Mouse (Mus musculus): ENCODE measurements around the gene Gnao1. TPM values are rescaled to one million over a fixed set of nuclear protein-coding genes. Genes with fewer than 3 reads are reported as not detected.
A peak's percentile ranks its signal among the peaks of the same experiment; 100 is the strongest.

Gene Gnao1
- 242 and 245 TPM in 2 replicates for polyA plus RNA-seq (2015; fragmentation: Nextera tagmentation; extraction: Ambion mirVana)

DNA sequence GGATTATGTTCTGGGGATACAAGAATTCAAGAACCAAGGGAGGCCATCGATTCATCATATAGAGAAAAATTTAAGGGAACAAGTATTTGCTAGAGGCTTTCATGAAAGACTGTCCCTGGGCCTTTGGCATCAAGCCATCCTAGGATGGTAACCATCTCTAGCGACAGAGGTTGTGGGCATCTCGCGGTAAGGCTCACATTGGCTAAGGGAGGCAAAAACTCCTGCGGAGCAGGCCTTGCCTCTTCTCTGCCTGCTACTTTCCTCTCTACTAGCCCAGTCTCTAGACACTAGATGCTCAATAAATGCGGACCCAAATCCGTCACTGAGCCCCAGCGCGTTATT, at the start of gene Gnao1:
Gene Gnao1 (plus strand): TSS at position 281 of the 342 bp plus-strand sequence.
- Histone ChIP-seq H3K27me3 (replicated peaks) (no peaks in the 10 kb centered on the region), H3K4me1 (peaks cover 18% of the 10 kb centered on the region), H3K36me3 (replicated peaks) (no peaks in the 10 kb centered on the region), H3K4me2 (peak within 1 kb of the TSS; percentile 73), H3K4me3 (peak within 1 kb of the TSS; percentile 94), H3K9me3 (no peaks in the 10 kb centered on the region), H3K27ac (peak within 1 kb of the TSS; percentile 99), H3K9ac (peak within 1 kb of the TSS; percentile 89)
- 9% methylated on average over 9 of the region's 9 CpGs for WGBS
- no peak for ATAC-seq (replicated peaks)

- no peaks in the 10 kb centered on the region for H3K9me3 ChIP-seq
- H3K27ac ChIP-seq, result no peak overlapping the region
- no peak overlapping the region for H3K4me2 ChIP-seq
- no peaks in the 10 kb centered on the region for H3K36me3 ChIP-seq (replicated peaks)
- no peak for ATAC-seq (replicated peaks)
- 59% methylated on average over 3 of the region's 3 CpGs for WGBS
- H3K4me3 ChIP-seq, result no peak overlapping the region
- no peaks in the 10 kb centered on the region for H3K27me3 ChIP-seq (replicated peaks)
- H3K9ac ChIP-seq, result no peak overlapping the region
- H3K4me1 ChIP-seq, result no peaks in the 10 kb centered on the region
Observed at GRCm38 (mm10) chr8:93777605-93778004, 32.2 kb upstream of the Gnao1 start.

GRCm38 (mm10) chr8:93809226-93809625, 540 bp upstream of the Gnao1 start:
- peak overlapping the region; percentile 99; the same call in 1 of the 2 replicates for H3K27ac ChIP-seq
- no peak for ATAC-seq (replicated peaks)
- H3K4me3 ChIP-seq, result no peak overlapping the region
- H3K27me3 ChIP-seq (replicated peaks), result no peaks in the 10 kb centered on the region
- no peaks in the 10 kb centered on the region for H3K36me3 ChIP-seq (replicated peaks)
- 79% methylated on average over 3 of the region's 3 CpGs for WGBS
- H3K9ac ChIP-seq, result no peak overlapping the region
- peak overlapping the region; percentile 73; the same call in 1 of the 2 replicates for H3K4me2 ChIP-seq
- peaks cover 13% of the 10 kb centered on the region for H3K4me1 ChIP-seq
- H3K9me3 ChIP-seq, result no peaks in the 10 kb centered on the region

GRCm38 (mm10) chr8:93810028-93810858, 477 bp downstream of the Gnao1 start:
- peak overlapping the region; percentile 89 for H3K9ac ChIP-seq
- WGBS, result 1% methylated on average over 70 of the region's 116 CpGs
- H3K9me3 ChIP-seq, result no peaks in the 10 kb centered on the region
- peak overlapping the region; percentile 73 for H3K4me2 ChIP-seq
- no peaks in the 10 kb centered on the region for H3K36me3 ChIP-seq (replicated peaks)
- no peaks in the 10 kb centered on the region for H3K27me3 ChIP-seq (replicated peaks)
- H3K4me1 ChIP-seq, result peaks cover 24% of the 10 kb centered on the region
- H3K27ac ChIP-seq, result peak overlapping the region; percentile 99
- H3K4me3 ChIP-seq, result peak overlapping the region; percentile 94
- peak; percentile 83 for ATAC-seq (replicated peaks)

- Histone ChIP-seq H3K27ac (peak overlapping the region; percentile 99), H3K36me3 (replicated peaks) (no peaks in the 10 kb centered on the region), H3K9ac (peak overlapping the region; percentile 89), H3K27me3 (replicated peaks) (no peaks in the 10 kb centered on the region), H3K4me2 (peak overlapping the region; percentile 73), H3K9me3 (no peaks in the 10 kb centered on the region), H3K4me1 (peaks cover 31% of the 10 kb centered on the region), H3K4me3 (peak overlapping the region; percentile 94)
- under 1% methylated on average over 53 of the region's 53 CpGs for WGBS
- no peak; the same call in none of the 2 replicates for ATAC-seq (replicated peaks)
Observed at GRCm38 (mm10) chr8:93810859-93811602, 1.3 kb downstream of the Gnao1 start.

GRCm38 (mm10) chr8:93811719-93812475, 2.1 kb downstream of the Gnao1 start:
- H3K9me3 ChIP-seq, result no peaks in the 10 kb centered on the region
- H3K27ac ChIP-seq, result peak overlapping the region; percentile 99
- ATAC-seq (replicated peaks), result 0 out of 2 replicates have a peak, but pooled peaks have one; percentile 9
- no peaks in the 10 kb centered on the region for H3K27me3 ChIP-seq (replicated peaks)
- peak overlapping the region; percentile 89 for H3K9ac ChIP-seq
- peaks cover 40% of the 10 kb centered on the region for H3K4me1 ChIP-seq
- no peaks in the 10 kb centered on the region for H3K36me3 ChIP-seq (replicated peaks)
- H3K4me3 ChIP-seq, result peak overlapping the region; percentile 94
- 3% methylated on average over 20 of the region's 20 CpGs for WGBS
- H3K4me2 ChIP-seq, result peak overlapping the region; percentile 73

DNA sequence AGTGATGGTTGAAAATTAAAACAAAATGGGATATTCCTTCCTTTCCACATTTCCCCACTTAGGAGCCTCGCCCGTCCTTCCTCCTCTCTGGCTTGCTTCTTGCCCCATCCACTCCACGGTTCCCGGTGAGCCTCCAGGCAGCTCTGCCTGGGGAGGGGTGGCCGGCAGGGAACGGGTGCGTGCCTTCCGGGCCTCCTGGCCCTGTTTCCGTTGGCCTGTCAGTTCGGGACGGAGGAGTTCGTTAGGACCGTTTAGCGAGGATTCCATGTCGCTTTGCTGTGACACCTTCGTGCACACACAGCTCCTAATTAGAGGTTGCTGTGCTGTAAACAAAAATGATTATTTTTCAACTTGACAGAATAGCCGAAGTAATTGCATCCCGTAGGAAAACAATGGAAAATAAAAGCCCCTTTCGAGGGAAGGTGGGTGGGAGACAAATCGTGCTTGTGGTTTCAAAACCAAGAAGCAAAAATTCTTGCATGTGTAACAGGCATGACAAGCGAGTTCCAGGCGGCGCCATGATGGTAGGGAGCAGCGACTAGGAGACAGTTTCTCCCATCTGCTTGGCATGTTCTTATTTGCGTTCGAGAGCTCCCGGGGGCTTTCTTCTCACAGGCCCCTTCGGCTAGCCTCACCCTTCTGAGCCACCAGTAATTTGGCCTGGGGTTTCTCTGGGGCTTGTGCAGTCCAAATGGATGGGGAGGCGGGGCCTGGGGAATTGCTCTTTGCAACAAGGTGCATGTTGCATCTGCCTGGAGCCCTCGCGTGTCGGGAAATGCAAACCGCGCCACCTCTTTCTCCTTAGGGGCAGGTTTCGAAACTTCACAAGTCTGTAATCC, 3.0 kb downstream of the Gnao1 start:
- no peaks in the 10 kb centered on the region for H3K27me3 ChIP-seq (replicated peaks)
- 4% methylated on average over 35 of the region's 35 CpGs for WGBS
- H3K4me2 ChIP-seq, result peak overlapping the region; percentile 73
- no peaks in the 10 kb centered on the region for H3K9me3 ChIP-seq
- H3K4me3 ChIP-seq, result peak overlapping the region; percentile 94
- H3K4me1 ChIP-seq, result peaks cover 45% of the 10 kb centered on the region
- peak overlapping the region; percentile 89 for H3K9ac ChIP-seq
- H3K36me3 ChIP-seq (replicated peaks), result 0 out of 2 replicates have a peak, but pooled peaks cover 2% of the 10 kb centered on the region
- peak overlapping the region; percentile 99 for H3K27ac ChIP-seq
- ATAC-seq (replicated peaks), result 0 out of 2 replicates have a peak, but pooled peaks have one; percentile 7

DNA sequence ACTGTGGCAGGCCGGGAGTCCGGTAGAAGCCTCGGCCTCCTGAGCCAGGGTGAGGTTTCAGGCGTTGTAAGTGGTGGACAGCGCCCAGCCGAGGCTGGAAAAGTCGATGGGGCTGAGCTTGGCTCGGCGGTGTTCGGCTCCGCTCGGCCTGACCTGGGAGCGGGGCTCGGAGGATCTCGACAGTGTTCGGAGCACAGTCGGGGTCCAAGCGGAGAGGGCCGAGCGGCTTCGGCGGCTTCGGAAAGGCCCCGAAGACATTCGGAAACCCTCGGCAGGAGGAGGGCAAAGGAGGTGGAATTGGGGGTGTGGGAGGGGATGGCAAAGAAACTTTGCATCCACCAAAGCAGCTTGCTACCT, 3.6 kb downstream of the Gnao1 start:
- no peaks in the 10 kb centered on the region for H3K9me3 ChIP-seq
- H3K4me1 ChIP-seq, result peaks cover 48% of the 10 kb centered on the region

DNA sequence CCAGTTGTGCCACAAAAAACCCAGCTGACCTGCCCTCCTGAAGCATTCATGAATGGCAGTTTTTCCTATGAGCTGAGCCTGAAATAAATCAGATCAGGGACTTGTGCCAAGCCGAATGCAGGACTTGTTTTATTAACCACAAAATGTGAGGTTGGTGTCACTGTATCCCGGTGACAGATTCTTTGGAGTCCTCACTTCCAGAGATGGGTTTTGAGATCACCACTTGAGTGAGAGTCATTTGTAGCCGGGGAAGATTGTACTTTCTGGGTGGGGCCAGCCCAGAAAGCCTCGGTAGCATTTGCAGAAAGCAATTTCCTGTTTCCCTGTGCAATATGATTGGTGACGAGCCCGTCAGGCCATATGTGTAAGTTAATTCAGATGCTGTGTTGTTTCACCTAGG, 4.5 kb downstream of the Gnao1 start:
- peak overlapping the region; percentile 73 for H3K4me2 ChIP-seq
- H3K27ac ChIP-seq, result peak overlapping the region; percentile 23; the same call in 1 of the 2 replicates
- no peak for ATAC-seq (replicated peaks)
- peak overlapping the region; percentile 89 for H3K9ac ChIP-seq
- 58% methylated on average over 6 of the region's 6 CpGs for WGBS
- H3K27me3 ChIP-seq (replicated peaks), result no peaks in the 10 kb centered on the region
- H3K4me3 ChIP-seq, result peak overlapping the region; percentile 94
- peaks cover 46% of the 10 kb centered on the region for H3K4me1 ChIP-seq
- no peaks in the 10 kb centered on the region for H3K9me3 ChIP-seq
- H3K36me3 ChIP-seq (replicated peaks), result peaks cover 17% of the 10 kb centered on the region; the same call in 1 of the 2 replicates

More for the DNA sequence above, 3.6 kb downstream of the Gnao1 start:
- under 1% methylated on average over 26 of the region's 26 CpGs for WGBS
- Histone ChIP-seq H3K36me3 (replicated peaks) (0 out of 2 replicates have a peak, but pooled peaks cover 8% of the 10 kb centered on the region), H3K4me2 (peak overlapping the region; percentile 73), H3K27me3 (replicated peaks) (no peaks in the 10 kb centered on the region), H3K9ac (peak overlapping the region; percentile 89), H3K27ac (peak overlapping the region; percentile 99), H3K4me3 (peak overlapping the region; percentile 94)
- ATAC-seq (replicated peaks), result peak; percentile 62

GRCm38 (mm10) chr8:93816226-93816625, 6.5 kb downstream of the Gnao1 start:
- no peak overlapping the region for H3K27ac ChIP-seq
- peaks cover 41% of the 10 kb centered on the region for H3K4me1 ChIP-seq
- WGBS, result 75% methylated on average over 6 of the region's 6 CpGs
- H3K36me3 ChIP-seq (replicated peaks), result peaks cover 17% of the 10 kb centered on the region; the same call in 1 of the 2 replicates
- H3K4me2 ChIP-seq, result no peak overlapping the region; the same call in 1 of the 2 replicates
- H3K4me3 ChIP-seq, result no peak overlapping the region
- H3K9ac ChIP-seq, result no peak overlapping the region
- ATAC-seq (replicated peaks), result no peak
- no peaks in the 10 kb centered on the region for H3K9me3 ChIP-seq
- no peaks in the 10 kb centered on the region for H3K27me3 ChIP-seq (replicated peaks)

- 100% methylated on average over 1 of the region's 1 CpGs for WGBS
- H3K4me1 ChIP-seq, result peaks cover 41% of the 10 kb centered on the region
- H3K36me3 ChIP-seq (replicated peaks), result peaks cover 17% of the 10 kb centered on the region; the same call in 1 of the 2 replicates
- H3K4me3 ChIP-seq, result no peak overlapping the region
- no peaks in the 10 kb centered on the region for H3K9me3 ChIP-seq
- no peak overlapping the region for H3K9ac ChIP-seq
- ATAC-seq (replicated peaks), result no peak
- H3K27ac ChIP-seq, result no peak overlapping the region
- no peak overlapping the region for H3K4me2 ChIP-seq
- no peaks in the 10 kb centered on the region for H3K27me3 ChIP-seq (replicated peaks)
Observed at GRCm38 (mm10) chr8:93817366-93817765, 7.6 kb downstream of the Gnao1 start.

Data from midbrain, embryonic 15.5 days (tissue).